Mouse (Mus musculus) hindbrain, embryonic 16.5 days (tissue): ENCODE measurements around the gene Lnx2. TPM values are rescaled to one million over a fixed set of nuclear protein-coding genes. Genes with fewer than 3 reads are reported as not detected.

Experiments
- ATAC-seq: fragments of 200-750 bp; cut with Nextera tagmentation; 2 replicates; pipeline ENCODE4 v1.8.0; 2017; ENCODE audit warnings: moderate TSS enrichment, moderate library complexity
- H3K27ac ChIP-seq: fragments of 300-500 bp; sonication (generic); 2 replicates; pipeline ENCODE4 v1.5.1; 2014; ENCODE audit warnings: low read depth, mild to moderate bottlenecking, control low read depth, low read length, moderate library complexity
- H3K27me3 ChIP-seq: fragments of 300-500 bp; sonication (generic); replicated peaks from 2 replicates; pipeline ENCODE4 v1.6.1; 2014; ENCODE audit warnings: low read length; ENCODE audit not compliant: control insufficient read depth, insufficient read depth
- H3K36me3 ChIP-seq: fragments of 300-500 bp; sonication (generic); 2 replicates; pipeline ENCODE4 v1.6.1; 2014; ENCODE audit warnings: mild to moderate bottlenecking, low read length, moderate library complexity, mixed read lengths; ENCODE audit not compliant: control insufficient read depth, insufficient read depth
- H3K4me1 ChIP-seq: fragments of 300-500 bp; sonication (generic); 2 replicates; pipeline ENCODE4 v1.6.1; 2014; ENCODE audit warnings: low read depth, low read length; ENCODE audit not compliant: control insufficient read depth, insufficient read depth
- H3K4me2 ChIP-seq: fragments of 300-500 bp; sonication (generic); 2 replicates; pipeline ENCODE4 v1.6.1; 2014; ENCODE audit warnings: mild to moderate bottlenecking, low read length, control low read depth, moderate library complexity
- H3K4me3 ChIP-seq: fragments of 300-500 bp; sonication (generic); 2 replicates; pipeline ENCODE4 v1.5.1; 2014; ENCODE audit warnings: mild to moderate bottlenecking, low read length, control low read depth, moderate library complexity
- H3K9ac ChIP-seq: fragments of 300-500 bp; sonication (generic); 2 replicates; pipeline ENCODE4 v1.6.1; 2014; ENCODE audit warnings: low read depth, mild to moderate bottlenecking, control low read depth, low read length, moderate library complexity
- H3K9me3 ChIP-seq: fragments of 300-500 bp; sonication (generic); 2 replicates; pipeline ENCODE4 v1.6.1; 2014; ENCODE audit warnings: mild to moderate bottlenecking, low read length, moderate library complexity; ENCODE audit not compliant: control insufficient read depth
- WGBS: fragments of 180-500 bp; shearing (Covaris S2); extraction: QIAGEN DNeasy Blood & Tissue Kit; methylation state at CpG from one replicate; pipeline ENCODE4 v1.1.7; 2014; 5-methylcytosine and 5-hydroxymethylcytosine counted together
- polyA plus RNA-seq: library from polyadenylated mRNA; unstranded; fragments of >200 nt; fragmentation: Nextera tagmentation; extraction: Ambion mirVana; gene quantifications from 2 replicates; pipeline ENCODE4 v1.2.1, GENCODE M21; 2015

Lnx2 gene
- polyA plus RNA-seq, 1 experiment from 2014 or later = 4.5 TPM

DNA sequence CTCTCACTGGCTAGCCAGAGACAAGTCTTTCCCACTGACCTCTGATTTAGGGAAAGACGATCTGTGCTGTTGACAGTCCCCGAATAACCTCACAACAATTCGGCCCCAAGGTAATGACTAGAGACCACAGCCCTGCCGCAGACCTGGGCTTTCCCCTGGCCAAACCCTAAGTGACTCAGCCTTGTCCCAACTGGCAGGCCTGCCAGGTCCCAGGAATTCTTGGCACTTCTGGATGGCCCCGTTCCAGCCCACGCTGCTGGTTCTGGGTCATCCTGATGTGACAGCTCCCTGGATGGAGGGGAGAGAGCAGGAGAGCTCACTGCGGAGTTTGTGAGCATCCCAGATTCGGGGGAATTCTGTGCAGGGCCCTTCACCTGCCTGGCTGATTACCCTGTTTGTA is 82.9 kb downstream of the Lnx2 start:
- H3K27me3 ChIP-seq = no peaks in the 10 kb centered on the region
- no peak overlapping the region for H3K27ac ChIP-seq
- H3K4me2 ChIP-seq = no peak overlapping the region
- no peaks in the 10 kb centered on the region for H3K4me1 ChIP-seq
- H3K36me3 ChIP-seq = no peaks in the 10 kb centered on the region
- WGBS = 81% methylated on average over 8 of the region's 8 CpGs
- no peaks in the 10 kb centered on the region for H3K9me3 ChIP-seq
- no peak overlapping the region for H3K9ac ChIP-seq
- no peak for ATAC-seq
- H3K4me3 ChIP-seq = no peak overlapping the region

GRCm38 (mm10) chr5:146989051-146989450 is 87.3 kb downstream of the Lnx2 start:
- Histone ChIP-seq H3K4me2 (no peak overlapping the region), H3K27ac (no peak overlapping the region), H3K27me3 (peaks cover 6% of the 10 kb centered on the region; the same call in 1 of the 2 replicates), H3K4me3 (no peak overlapping the region), H3K4me1 (peaks cover 3% of the 10 kb centered on the region; the same call in 1 of the 2 replicates), H3K36me3 (no peaks in the 10 kb centered on the region), H3K9ac (no peak overlapping the region), H3K9me3 (no peaks in the 10 kb centered on the region)
- no peak for ATAC-seq
- 87% methylated on average over 5 of the region's 5 CpGs for WGBS

DNA sequence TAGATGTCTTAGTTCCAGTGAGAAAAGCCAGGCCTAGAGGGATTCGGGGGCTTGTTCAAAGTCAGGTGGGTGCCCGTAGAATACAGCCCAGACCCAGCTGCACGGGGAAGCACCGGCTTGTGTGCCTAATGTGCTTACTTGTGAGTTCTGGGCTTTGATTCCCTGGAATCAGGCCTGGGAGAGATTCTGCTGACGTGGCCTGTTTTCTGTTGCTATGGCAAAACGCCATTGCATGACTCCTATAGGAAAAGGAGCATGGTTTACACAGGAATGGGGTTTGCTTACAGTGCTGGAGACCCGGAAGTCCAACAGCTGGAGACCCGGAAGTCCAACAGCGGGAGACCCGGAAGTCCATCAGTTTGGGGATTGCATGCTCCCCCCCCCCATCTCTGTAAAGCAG is 88.8 kb downstream of the Lnx2 start:
- Histone ChIP-seq H3K27me3 (peaks cover 8% of the 10 kb centered on the region; the same call in 1 of the 2 replicates), H3K27ac (no peak overlapping the region), H3K4me3 (no peak overlapping the region), H3K4me2 (no peak overlapping the region), H3K9ac (no peak overlapping the region), H3K36me3 (no peaks in the 10 kb centered on the region), H3K9me3 (no peaks in the 10 kb centered on the region), H3K4me1 (peaks cover 3% of the 10 kb centered on the region; the same call in 1 of the 2 replicates)
- WGBS = 79% methylated on average over 10 of the region's 10 CpGs
- ATAC-seq = no peak; the same call in 1 of the 2 replicates

- H3K9ac ChIP-seq = no peak overlapping the region
Observed at GRCm38 (mm10) chr5:146985725-146986433, 90.5 kb downstream of the Lnx2 start.

GRCm38 (mm10) chr5:146983216-146983615 is 93.2 kb downstream of the Lnx2 start:
- ATAC-seq = no peak
- Histone ChIP-seq H3K4me2 (no peak overlapping the region), H3K4me3 (no peak overlapping the region), H3K27ac (no peak overlapping the region), H3K9ac (no peak overlapping the region), H3K4me1 (peaks cover 3% of the 10 kb centered on the region; the same call in 1 of the 2 replicates), H3K9me3 (no peaks in the 10 kb centered on the region), H3K36me3 (no peaks in the 10 kb centered on the region), H3K27me3 (peaks cover 8% of the 10 kb centered on the region; the same call in 1 of the 2 replicates)
- WGBS = 8% methylated on average over 8 of the region's 8 CpGs

More at GRCm38 (mm10) chr5:146985725-146986433, 90.5 kb downstream of the Lnx2 start:
- WGBS = 45% methylated on average over 21 of the region's 21 CpGs
- Histone ChIP-seq H3K9me3 (no peaks in the 10 kb centered on the region), H3K4me3 (no peak overlapping the region), H3K4me2 (peak overlapping the region; percentile 5; the same call in 1 of the 2 replicates), H3K27me3 (peaks cover 8% of the 10 kb centered on the region; the same call in 1 of the 2 replicates), H3K36me3 (no peaks in the 10 kb centered on the region), H3K27ac (no peak overlapping the region), H3K4me1 (peaks cover 3% of the 10 kb centered on the region; the same call in 1 of the 2 replicates)
- no peak for ATAC-seq

DNA sequence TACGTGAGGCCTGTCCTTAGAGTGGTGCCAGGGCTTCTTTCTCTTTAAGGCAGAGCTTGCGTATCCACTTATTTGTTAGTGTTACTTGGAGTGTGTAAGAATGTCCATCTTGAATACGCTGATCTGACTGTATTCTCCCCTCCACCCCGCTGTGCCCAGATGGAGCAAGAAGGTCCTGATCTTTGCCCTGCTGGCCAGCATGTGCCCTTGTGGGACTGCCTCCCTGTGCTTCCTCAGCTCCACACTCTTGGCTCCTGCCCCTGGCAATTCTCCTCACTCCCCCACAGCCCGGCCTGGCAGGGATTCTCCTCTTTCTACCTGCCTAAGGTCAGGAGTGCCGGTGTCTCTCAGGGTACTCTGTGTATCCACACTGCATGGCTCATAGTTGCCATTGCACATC is 95.0 kb downstream of the Lnx2 start:
- Histone ChIP-seq H3K9me3 (no peaks in the 10 kb centered on the region), H3K27ac (no peak overlapping the region), H3K36me3 (no peaks in the 10 kb centered on the region), H3K4me3 (no peak overlapping the region), H3K4me2 (no peak overlapping the region), H3K27me3 (peaks cover 8% of the 10 kb centered on the region; the same call in 1 of the 2 replicates), H3K4me1 (peaks cover 3% of the 10 kb centered on the region; the same call in 1 of the 2 replicates), H3K9ac (no peak overlapping the region)
- ATAC-seq = no peak
- WGBS = 83% methylated on average over 6 of the region's 6 CpGs

DNA sequence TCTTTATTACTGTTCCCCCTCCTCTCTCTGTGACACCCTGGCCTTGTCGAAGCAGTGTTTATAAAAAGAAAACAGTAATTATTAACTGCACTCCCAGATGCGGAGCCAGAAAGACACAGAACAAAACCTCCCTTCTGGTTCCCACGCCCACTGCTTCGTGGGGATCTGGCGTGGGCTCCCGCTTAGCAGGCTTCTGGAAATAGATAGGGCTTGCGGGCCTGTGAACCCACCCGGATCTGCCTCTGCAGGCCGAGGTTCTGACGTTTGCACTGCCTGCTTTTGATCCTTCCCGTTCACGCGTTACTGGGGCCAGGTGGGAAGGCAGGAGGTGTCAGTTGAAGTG is 101.6 kb downstream of the Lnx2 start:
- Histone ChIP-seq H3K4me3 (no peak overlapping the region), H3K4me2 (no peak overlapping the region), H3K4me1 (no peaks in the 10 kb centered on the region), H3K27ac (no peak overlapping the region), H3K9ac (no peak overlapping the region), H3K9me3 (no peaks in the 10 kb centered on the region), H3K36me3 (no peaks in the 10 kb centered on the region), H3K27me3 (no peaks in the 10 kb centered on the region)
- no peak for ATAC-seq
- WGBS = 61% methylated on average over 13 of the region's 13 CpGs

GRCm38 (mm10) chr5:146973858-146974780 is 102.3 kb downstream of the Lnx2 start:
- Histone ChIP-seq H3K9ac (no peak overlapping the region), H3K27ac (no peak overlapping the region), H3K4me1 (peaks cover under 1% of the 10 kb centered on the region; the same call in 1 of the 2 replicates), H3K9me3 (no peaks in the 10 kb centered on the region), H3K27me3 (no peaks in the 10 kb centered on the region), H3K4me2 (no peak overlapping the region), H3K36me3 (no peaks in the 10 kb centered on the region), H3K4me3 (no peak overlapping the region)
- 85% methylated on average over 25 of the region's 25 CpGs for WGBS
- ATAC-seq = no peak

DNA sequence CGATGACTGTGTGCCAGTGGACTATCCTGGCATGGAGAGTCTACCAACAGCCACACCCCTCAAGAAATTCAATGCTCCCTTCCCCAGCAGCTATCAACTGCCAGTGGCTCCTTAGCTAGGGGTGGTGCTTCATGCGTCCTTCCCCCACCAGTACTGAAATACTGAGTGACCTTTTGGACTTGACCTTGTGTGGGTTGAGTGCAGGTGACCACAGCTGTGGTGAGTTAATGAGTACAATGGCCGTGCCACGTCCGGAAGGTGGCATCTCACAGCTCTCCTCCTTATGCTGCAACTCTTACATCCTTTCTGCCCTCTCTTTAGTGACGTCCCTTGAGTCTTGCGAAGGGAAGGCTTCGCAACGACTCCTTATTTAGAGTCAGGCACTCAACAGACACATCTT is 103.0 kb downstream of the Lnx2 start:
- no peak overlapping the region for H3K27ac ChIP-seq
- H3K36me3 ChIP-seq = no peaks in the 10 kb centered on the region
- H3K27me3 ChIP-seq = no peaks in the 10 kb centered on the region
- whole genome bisulfite sequencing = 95% methylated on average over 9 of the region's 9 CpGs
- H3K9ac ChIP-seq = no peak overlapping the region
- H3K4me2 ChIP-seq = no peak overlapping the region
- H3K9me3 ChIP-seq = no peaks in the 10 kb centered on the region
- no peak for ATAC-seq
- no peak overlapping the region for H3K4me3 ChIP-seq
- H3K4me1 ChIP-seq = peaks cover 2% of the 10 kb centered on the region; the same call in 1 of the 2 replicates
